Mouse (Mus musculus) neutrophil, adult 5-6 weeks (primary cell): ENCODE results near the gene Pycr1. TPM values are rescaled to one million over a fixed set of nuclear protein-coding genes. Genes with fewer than 3 reads are reported as not detected.

Source experiments
- ATAC-seq: fragments of 151-379, 151-347 bp; 2 replicates; pipeline ENCODE4 v1.8.0; 2017; ENCODE audit warnings: mild to moderate bottlenecking, moderate TSS enrichment; ENCODE audit not compliant: insufficient number of reproducible peaks, poor library complexity, low FRiP score, severe bottlenecking; ENCODE audit errors: extremely low read depth
- total RNA-seq: library from RNA; stranded (forward); fragments of 200-1000 nt; gene quantifications from 2 replicates; pipeline ENCODE4 v1.2.3, GENCODE M21; 2017

Pycr1 gene
- total RNA-seq, 1 experiment from 2014 or later = not detected

DNA sequence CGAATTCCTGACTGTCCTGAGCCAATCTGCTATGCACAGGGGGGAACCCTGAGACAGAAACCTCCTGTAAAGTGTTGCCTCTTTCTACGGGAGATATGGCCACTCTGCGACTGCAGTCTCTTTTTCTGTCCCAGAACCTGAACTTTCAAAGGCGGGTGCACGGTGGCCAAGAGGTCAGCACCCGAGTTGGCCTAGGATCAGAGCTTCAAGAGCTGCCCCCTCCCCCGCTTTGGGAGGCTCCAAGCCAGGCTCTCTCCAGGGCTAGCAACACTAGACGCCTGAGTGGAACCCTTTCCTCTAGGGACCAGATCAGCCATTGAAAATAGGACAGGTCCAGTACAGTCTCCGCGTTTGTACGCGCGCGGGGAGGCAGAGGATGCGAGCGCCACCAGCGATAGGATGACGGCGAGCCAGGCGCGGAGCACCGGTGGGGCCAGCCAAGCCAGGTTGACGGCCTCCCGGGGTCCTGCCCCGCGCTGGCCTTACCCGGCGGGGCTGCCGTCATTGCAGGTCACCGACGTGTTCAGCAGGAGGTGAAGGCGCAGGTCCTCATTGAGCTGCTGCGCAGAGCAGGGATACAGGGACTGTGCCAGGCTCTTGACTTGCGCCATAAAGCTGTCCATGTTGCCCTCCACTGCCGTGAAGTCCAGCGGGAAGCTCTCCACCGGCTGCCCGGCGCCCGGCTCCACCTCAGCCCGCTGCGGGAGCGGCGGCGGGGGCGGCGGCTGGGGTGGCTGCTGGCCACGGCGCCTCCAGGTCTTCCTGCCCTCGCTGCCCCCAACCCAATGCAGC lies 16.1 kb upstream of the Pycr1 start:
- ATAC-seq = no peak

- 0 out of 2 replicates have a peak, but pooled peaks have one; percentile 28 for ATAC-seq
These were observed 15.4 kb upstream of the Pycr1 start for GRCm38 (mm10) chr11:120658876-120659410.

- no peak for ATAC-seq
These were observed 13.7 kb upstream of the Pycr1 start for GRCm38 (mm10) chr11:120657301-120657700.

DNA sequence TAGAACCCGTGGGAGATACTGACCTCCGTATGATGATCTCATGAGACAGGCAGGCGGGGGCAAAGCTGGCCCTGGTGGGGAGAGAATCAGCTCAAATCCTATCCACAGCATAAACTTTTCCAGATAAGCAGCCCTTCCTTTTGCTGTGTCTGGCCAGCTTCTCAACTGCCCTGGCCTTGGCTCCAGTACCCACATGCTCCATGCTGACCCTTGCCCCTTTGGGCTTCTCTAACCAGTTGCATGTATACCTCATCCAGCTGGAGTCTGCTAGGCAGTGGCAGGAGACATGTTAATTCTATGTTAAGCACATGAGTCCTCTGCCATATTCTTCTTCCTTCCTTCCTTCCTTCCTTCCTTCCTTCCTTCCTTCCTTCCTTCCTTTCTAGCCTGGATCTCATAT lies 11.2 kb upstream of the Pycr1 start:
- no peak for ATAC-seq

DNA sequence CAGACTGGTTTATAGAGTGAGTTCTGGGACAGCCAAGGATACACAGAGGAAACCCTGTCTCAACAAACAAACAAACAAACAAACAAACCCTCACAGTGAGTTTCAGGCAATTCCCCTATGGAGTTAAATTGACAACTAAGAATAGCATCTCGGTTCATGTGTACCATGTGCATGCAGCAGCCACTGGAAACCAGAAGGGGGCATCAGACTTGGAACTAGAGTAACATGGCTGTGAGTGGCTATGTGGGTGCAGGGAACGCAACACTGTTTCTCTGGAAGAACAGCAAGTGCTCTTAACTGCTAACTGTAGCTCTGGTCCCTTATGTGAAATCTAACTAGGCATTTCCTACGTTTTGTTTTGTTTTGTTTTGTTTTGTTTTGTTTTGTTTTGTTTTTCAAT lies 8.3 kb upstream of the Pycr1 start:
- no peak for ATAC-seq

DNA sequence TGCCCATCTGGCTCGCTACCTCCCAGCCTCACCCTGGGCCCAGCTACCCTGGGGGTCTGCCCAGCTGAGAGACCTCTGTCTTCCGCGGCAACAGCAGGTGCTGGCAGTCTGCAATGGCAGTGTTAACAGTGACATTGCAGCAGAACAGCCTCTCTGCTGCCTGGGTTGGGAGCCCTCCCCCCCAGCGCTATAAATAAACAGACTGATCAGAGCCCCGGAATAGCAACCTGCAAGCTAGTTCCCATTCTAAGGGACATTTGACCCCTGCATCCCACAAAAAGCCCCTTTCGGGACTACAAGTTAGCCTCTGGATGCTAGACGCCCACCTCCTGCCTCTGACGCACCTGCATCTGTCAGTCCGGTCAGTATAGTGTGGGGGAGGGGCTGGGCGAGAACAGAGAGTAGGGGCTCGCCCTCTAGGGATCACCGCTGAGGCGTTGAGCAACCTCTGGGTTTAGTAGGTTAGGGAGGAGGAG lies 4.5 kb upstream of the Pycr1 start, which contains the start of gene Myadml2:
TSS of gene Myadml2 (minus strand) at position 158 of the 476 bp plus-strand sequence.
- ATAC-seq = no peak

- ATAC-seq = no peak
These were observed 3.7 kb upstream of the Pycr1 start for GRCm38 (mm10) chr11:120647047-120647830.

- no peak for ATAC-seq
These were observed 499 bp downstream of the Pycr1 start for GRCm38 (mm10) chr11:120642939-120643600.

DNA sequence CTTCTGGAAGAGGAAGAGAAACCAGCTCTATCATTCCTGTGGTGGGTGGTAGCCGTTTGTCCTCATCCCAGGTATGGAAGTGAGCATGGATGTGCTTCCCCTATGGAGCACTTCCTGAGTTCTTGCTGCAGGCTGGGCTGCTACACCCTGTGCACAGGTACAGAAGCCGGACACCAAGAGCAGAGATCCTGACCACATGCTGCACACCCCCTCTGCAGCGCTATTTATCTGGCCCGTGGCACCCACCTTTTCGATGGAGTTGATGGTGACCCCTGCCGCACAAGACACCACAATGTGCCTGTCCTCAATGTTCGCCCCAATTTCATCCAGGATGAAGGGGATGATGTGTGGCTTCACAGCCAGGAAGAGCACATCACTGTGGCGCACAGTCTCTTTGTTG lies 1.7 kb downstream of the Pycr1 start:
- no peak for ATAC-seq

- ATAC-seq = no peak
These were observed 2.3 kb downstream of the Pycr1 start for GRCm38 (mm10) chr11:120641255-120641654.

DNA sequence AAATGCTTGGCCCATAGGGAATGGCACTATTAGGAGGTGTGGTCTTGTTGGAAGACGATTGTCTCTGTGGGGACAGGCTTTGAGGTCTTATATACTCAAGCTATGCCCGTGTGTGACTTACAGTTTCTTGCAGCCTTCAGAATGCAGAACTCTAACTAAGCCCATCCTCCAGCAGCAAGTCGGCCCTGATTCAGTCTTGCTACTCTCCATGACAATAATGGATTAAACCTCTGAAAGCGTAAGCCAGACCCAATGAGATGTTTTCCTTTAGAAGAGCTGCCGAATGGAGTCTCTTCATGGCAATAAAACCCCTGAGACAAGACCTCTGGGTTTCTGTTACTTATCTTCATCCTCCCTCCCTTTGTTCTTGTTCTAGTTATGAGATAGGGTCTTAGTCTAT lies 8.8 kb downstream of the Pycr1 start:
- ATAC-seq = no peak

DNA sequence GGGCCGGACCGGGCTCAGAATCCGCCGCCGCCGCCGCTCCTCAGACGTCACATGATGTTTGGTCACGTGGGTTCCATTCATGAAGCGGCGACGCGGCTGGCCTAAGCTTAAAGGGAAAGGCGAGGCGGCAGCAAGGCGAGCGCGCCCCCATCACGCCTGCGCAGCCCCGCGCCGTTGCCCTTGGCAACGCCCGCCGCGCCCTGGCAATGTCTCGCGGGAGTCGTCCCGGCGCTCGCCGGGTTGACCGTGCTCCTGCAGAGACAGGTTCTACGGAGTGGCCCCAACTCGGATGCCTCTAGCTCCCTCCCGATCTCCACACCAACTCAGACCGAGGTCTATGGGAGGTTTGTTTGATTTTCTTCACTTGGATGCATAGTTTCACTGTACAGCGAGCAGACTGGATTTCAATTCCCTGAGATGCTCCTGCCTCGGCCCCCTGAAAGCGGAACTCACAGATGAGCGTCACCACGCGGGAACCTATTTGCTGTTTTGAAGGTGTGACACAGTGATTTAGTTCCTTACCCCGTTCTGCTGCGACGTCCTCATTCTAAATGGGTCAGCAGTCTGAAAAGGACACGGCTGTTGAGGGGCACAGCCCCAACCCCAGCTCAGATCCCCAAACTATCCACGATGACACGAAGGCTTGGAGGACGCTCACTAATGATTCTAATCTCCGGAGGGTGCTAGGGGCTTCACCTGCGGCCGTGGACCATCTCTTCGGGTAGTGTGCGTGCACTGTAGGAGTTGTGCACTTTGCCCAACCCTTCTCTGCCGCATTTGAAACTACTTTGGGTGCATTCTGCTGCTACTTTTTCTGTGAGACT lies 9.8 kb downstream of the Pycr1 start, which contains the start of gene Mafg:
TSS of gene Mafg (minus strand) at position 81 of the 824 bp plus-strand sequence.
- ATAC-seq = peak; percentile 40

GRCm38 (mm10) chr11:120632559-120633519 lies 10.7 kb downstream of the Pycr1 start:
- ATAC-seq = no peak

- no peak for ATAC-seq
These were observed 11.7 kb downstream of the Pycr1 start for GRCm38 (mm10) chr11:120631726-120632448.

GRCm38 (mm10) chr11:120630881-120631725 lies 12.5 kb downstream of the Pycr1 start:
- ATAC-seq = no peak

DNA sequence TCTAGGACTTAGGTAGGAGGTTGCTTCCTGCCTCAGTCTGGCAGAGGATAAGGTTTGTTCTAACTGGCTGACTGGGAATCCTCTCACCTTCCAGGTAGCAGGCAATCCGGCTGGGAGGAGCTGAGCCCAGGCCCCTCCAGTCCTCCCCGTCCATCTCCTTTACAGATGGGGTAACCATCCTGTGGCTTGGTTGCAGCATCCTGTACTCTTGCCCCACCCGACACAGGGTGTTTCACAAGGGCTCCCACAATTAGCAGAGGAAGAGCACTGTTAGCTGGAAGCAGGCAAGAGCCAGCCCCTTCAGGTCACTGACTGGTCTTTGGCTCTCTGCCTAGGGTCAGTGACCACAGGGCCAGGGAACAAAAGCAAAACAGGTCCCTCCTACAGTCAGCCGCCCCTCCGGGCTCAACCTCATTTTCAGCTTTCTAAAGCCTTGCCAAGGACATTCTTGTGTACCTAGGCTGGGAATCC lies 13.1 kb downstream of the Pycr1 start:
- peak; percentile 55 for ATAC-seq
